In genomic region chr2:126302381-126302780, GRCm38 (mm10) we compare ENCODE assay signal across 24 mouse cellular contexts.
DNase-seq lines count a peak whose midpoint lies in the region; ATAC-seq and TF ChIP-seq lines count a peak whose summit lies in the region.
"Had no signal": no experiment of that assay in that cellular context is flagged by ENCODE, and none has a peak within 500 bp of the region (broad histone marks: within the 10 kb centered on the region; RNA-seq: fewer than 3 reads in every experiment).

No protein-coding gene starts in this region.

- no peaks in the 10 kb centered on the region for H3K27me3 ChIP-seq in ES-Bruce4 (ENCODE audit: control insufficient read depth, insufficient read depth, low read length, poor library complexity, severe bottlenecking)
- H3K27me3 ChIP-seq in hindbrain, embryonic 11.5 days (ENCODE audit: control insufficient read depth, insufficient read depth, low read length): no peaks in the 10 kb centered on the region
- no peaks in the 10 kb centered on the region for H3K27me3 ChIP-seq in heart, adult 2 months (ENCODE audit: control insufficient read depth, insufficient read depth, low read length)
- H3K27me3 ChIP-seq: embryonic facial prominence, embryonic 13.5 days; forebrain, embryonic 13.5 days; heart, embryonic 12.5 days; heart, embryonic 15.5 days had no signal

- no peak for TF ChIP-seq CTCF in ES-Bruce4 (IDR thresholded peaks at IDR 0.05; ENCODE audit: low read depth, low read length)
- no peak for TF ChIP-seq CTCF in embryonic fibroblast, embryonic 13.5 days (IDR thresholded peaks at IDR 0.05; ENCODE audit: borderline replicate concordance, insufficient read depth, low read length)
- TF ChIP-seq CTCF in heart, adult 2 months (IDR thresholded peaks at IDR 0.05): no peak

- H3K4me2 ChIP-seq in hindbrain, embryonic 11.5 days (replicated peaks; ENCODE audit: low read depth, low read length): no peak overlapping the region
- H3K4me2 ChIP-seq: embryonic facial prominence, embryonic 13.5 days; forebrain, embryonic 13.5 days; heart, embryonic 12.5 days; heart, embryonic 15.5 days; hindbrain, embryonic 14.5 days had no signal

- H3K27ac ChIP-seq in ES-Bruce4 (ENCODE audit: insufficient read depth, low read length) (no peak overlapping the region), ES-E14 (ENCODE audit: insufficient read depth, low read depth, low read length, poor library complexity, severe bottlenecking) (no peak overlapping the region)
- peak overlapping the region; percentile 99 for H3K27ac ChIP-seq in embryonic fibroblast, embryonic 13.5 days (ENCODE audit: insufficient read depth, low read length)
- no peak overlapping the region for H3K27ac ChIP-seq in hindbrain, embryonic 11.5 days (ENCODE audit: low read depth, low read length)
- no peak overlapping the region for H3K27ac ChIP-seq in heart, adult 2 months
- H3K27ac ChIP-seq: embryonic facial prominence, embryonic 10.5 days; embryonic facial prominence, embryonic 13.5 days; forebrain, embryonic 10.5 days; forebrain, embryonic 13.5 days; heart, embryonic 15.5 days; hindbrain, embryonic 10.5 days; hindbrain, embryonic 14.5 days; hindbrain, postnatal 0 days had no signal

- WGBS in hindbrain, embryonic 11.5 days: 57% methylated on average over 3 of the region's 3 CpGs
- 73% methylated on average over 3 of the region's 3 CpGs for WGBS in heart, adult 2 months

- TF ChIP-seq EP300 in ES-Bruce4 (IDR thresholded peaks at IDR 0.05; ENCODE audit: insufficient read depth, low read depth, low read length): peak; percentile 87
- no peak for TF ChIP-seq EP300 in heart, adult 2 months (IDR thresholded peaks at IDR 0.05; ENCODE audit: insufficient read depth, low read depth, low read length)

- no peaks in the 10 kb centered on the region; the same call in 1 of the 2 replicates for H3K9me3 ChIP-seq in ES-Bruce4 (replicated peaks; ENCODE audit: control insufficient read depth, insufficient read depth, low read length, poor library complexity, severe bottlenecking)
- no peaks in the 10 kb centered on the region for H3K9me3 ChIP-seq in ES-E14 (ENCODE audit: control insufficient read depth, insufficient read depth, low read depth, low read length)
- no peaks in the 10 kb centered on the region for H3K9me3 ChIP-seq in hindbrain, embryonic 11.5 days (ENCODE audit: control insufficient read depth, low read length)
- H3K9me3 ChIP-seq: embryonic facial prominence, embryonic 10.5 days; embryonic facial prominence, embryonic 13.5 days; forebrain, embryonic 10.5 days; forebrain, embryonic 13.5 days; heart, embryonic 12.5 days; heart, embryonic 15.5 days; hindbrain, embryonic 10.5 days had no signal

- H3K4me1 ChIP-seq in ES-Bruce4 (ENCODE audit: control insufficient read depth, insufficient read depth, low read length) (peaks cover 3% of the 10 kb centered on the region), ES-E14 (ENCODE audit: control insufficient read depth in 2 of 2, insufficient read depth in 2 of 2, low read length in 2 of 2, poor library complexity in 1 of 2) (0 out of 4 replicates have a peak, but pooled peaks cover 0 to 6% of the 10 kb centered on the region in 2 experiments)
- peaks cover 14% of the 10 kb centered on the region for H3K4me1 ChIP-seq in embryonic fibroblast, embryonic 13.5 days (ENCODE audit: control insufficient read depth, insufficient read depth, low read length)
- no peaks in the 10 kb centered on the region for H3K4me1 ChIP-seq in hindbrain, embryonic 11.5 days (replicated peaks; ENCODE audit: control insufficient read depth, insufficient read depth, low read length)
- no peaks in the 10 kb centered on the region for H3K4me1 ChIP-seq in heart, adult 2 months (ENCODE audit: control insufficient read depth, insufficient read depth, low read length)
- H3K4me1 ChIP-seq: forebrain, embryonic 10.5 days; forebrain, embryonic 13.5 days; heart, embryonic 12.5 days; heart, embryonic 15.5 days; hindbrain, embryonic 10.5 days had no signal

- no peak overlapping the region for H3K9ac ChIP-seq in ES-Bruce4 (ENCODE audit: low read depth, poor library complexity, severe bottlenecking)
- H3K9ac ChIP-seq in ES-E14 (ENCODE audit: insufficient read depth, low read depth, low read length, poor library complexity, severe bottlenecking): no peak overlapping the region
- H3K9ac ChIP-seq in hindbrain, embryonic 11.5 days (ENCODE audit: low read depth, low read length): no peak overlapping the region
- no peak overlapping the region for H3K9ac ChIP-seq in heart, adult 2 months (ENCODE audit: low read depth, low read length)
- H3K9ac ChIP-seq: embryonic facial prominence, embryonic 13.5 days; forebrain, embryonic 13.5 days; heart, embryonic 12.5 days; heart, embryonic 15.5 days; hindbrain, embryonic 14.5 days had no signal

- DNase-seq in ES-E14 (ENCODE audit: low read depth, low spot score): peak; percentile 38
- DNase-seq in hindbrain, embryonic 11.5 days (ENCODE audit: low spot score): no peak
- no peak for DNase-seq in heart, adult 2 months
- DNase-seq in layer of hippocampus, adult 9-10 months (ENCODE audit: low spot score): no peak
- DNase-seq: cerebellum, adult 11-12 months; cerebellum, adult 8-10 months; embryo, embryonic 11 days; gastrocnemius, postnatal 10 days; heart, postnatal 10 days; kidney, adult 2 months had no signal

- no peak overlapping the region for H3K4me3 ChIP-seq in ES-Bruce4 (ENCODE audit: low read depth, low read length)
- H3K4me3 ChIP-seq in ES-E14 (ENCODE audit: insufficient read depth in 1 of 2, low read depth in 1 of 2, low read length in 2 of 2, poor library complexity in 1 of 2, severe bottlenecking in 1 of 2): no peak overlapping the region
- H3K4me3 ChIP-seq in embryonic fibroblast, embryonic 13.5 days (ENCODE audit: insufficient read depth, low read length): no peak overlapping the region
- no peak overlapping the region for H3K4me3 ChIP-seq in hindbrain, embryonic 11.5 days (ENCODE audit: low read depth, low read length)
- H3K4me3 ChIP-seq in heart, adult 2 months: no peak overlapping the region
- H3K4me3 ChIP-seq: embryonic facial prominence, embryonic 10.5 days; embryonic facial prominence, embryonic 13.5 days; forebrain, embryonic 10.5 days; forebrain, embryonic 13.5 days; heart, embryonic 12.5 days; heart, embryonic 15.5 days; hindbrain, embryonic 10.5 days had no signal

- no peak for TF ChIP-seq POLR2A in ES-Bruce4 (IDR thresholded peaks at IDR 0.05; ENCODE audit: insufficient read depth, low read length)
- TF ChIP-seq POLR2A in embryonic fibroblast, embryonic 13.5 days (IDR thresholded peaks at IDR 0.05; ENCODE audit: low read depth, low read length): no peak
- no peak for TF ChIP-seq POLR2A in heart, adult 2 months (IDR thresholded peaks at IDR 0.05; ENCODE audit: insufficient read depth, low read depth, low read length)

- ATAC-seq in hindbrain, embryonic 11.5 days (ENCODE audit: low FRiP score): no peak
- ATAC-seq: forebrain, embryonic 13.5 days; forebrain, embryonic 16.5 days; hindbrain, postnatal 0 days; inflammation-experienced regulatory T-cells, adult 6 months; intestine, embryonic 16.5 days had no signal

- in situ Hi-C loops in ES-E14 (cut with MboI; ENCODE audit: low sequenced_read_pairs in 2 of 2, unreplicated experiment in 2 of 2): no loop called here

- no peaks in the 10 kb centered on the region for H3K36me3 ChIP-seq in ES-Bruce4 (ENCODE audit: control insufficient read depth, insufficient read depth, low read length, poor library complexity, severe bottlenecking)
- no peaks in the 10 kb centered on the region for H3K36me3 ChIP-seq in ES-E14 (ENCODE audit: control insufficient read depth, insufficient read depth, low read length, poor library complexity, severe bottlenecking)
- no peaks in the 10 kb centered on the region for H3K36me3 ChIP-seq in hindbrain, embryonic 11.5 days (ENCODE audit: control insufficient read depth, insufficient read depth, low read length)
- H3K36me3 ChIP-seq in heart, adult 2 months (ENCODE audit: control insufficient read depth, insufficient read depth, low read length): no peaks in the 10 kb centered on the region
- H3K36me3 ChIP-seq: embryonic facial prominence, embryonic 10.5 days; embryonic facial prominence, embryonic 13.5 days; forebrain, embryonic 10.5 days; heart, embryonic 12.5 days; heart, embryonic 15.5 days; hindbrain, embryonic 10.5 days had no signal

- intact Hi-C loops in heart, adult 2 months (cut with DNase I): no loop called here

- H3K79me2 ChIP-seq in heart, adult 2 months (replicated peaks; ENCODE audit: control insufficient read depth, insufficient read depth, low read length): no peaks in the 10 kb centered on the region

TF ChIP-seq in ES-E14, 5 proteins besides CTCF, POLR2A, EP300 and RAD21:
- TF ChIP-seq CHD2 (IDR thresholded peaks at IDR 0.05; ENCODE audit: low read depth, low read length) (peak; percentile 25; the same call in 1 of the 2 replicates), ZNF384 (IDR thresholded peaks at IDR 0.05; ENCODE audit: low read depth, low read length) (no peak)
